Mouse (Mus musculus) gastrocnemius, postnatal 25 days (tissue): Measurements from ENCODE around the gene Hoxa10. TPM values are rescaled to one million over a fixed set of nuclear protein-coding genes. Genes with fewer than 3 reads are reported as not detected.

Source experiments
- DNase-seq: peaks from one replicate; pipeline ENCODE4 v3.0.0; 2022
- long read RNA-seq, 2 experiments: library from polyadenylated mRNA; stranded (forward); transcript quantifications; one replicate each; pipeline ENCODE4 v2.0.0; 2021
- total RNA-seq, 2 experiments: library from RNA; stranded (reverse); gene quantifications; 1 replicate in 1 of 2; 2 replicates in 1 of 2; pipeline ENCODE4 v1.2.3; 2021

The Hoxa10 gene
- total RNA-seq = 10 to 100 TPM; 14.8 to 18.4 TPM
- long read RNA-seq, experiment 1, transcript Hoxa10-201 (2 exons, 1,436 nt) = major isoform, 11 of 22 reads
- long read RNA-seq, experiment 1, transcript Hoxa10-202 (2 exons, 2,565 nt) = minor isoform, 6 of 22 reads
- long read RNA-seq, experiment 1, partial matches to known transcripts = 0 of 22 reads
- long read RNA-seq, experiment 1, other reads (novel, unspliced or antisense) = 4 of 22 reads
- long read RNA-seq, experiment 2, transcript Hoxa10-202 (2 exons, 2,565 nt) = major isoform, 15 of 31 reads
- long read RNA-seq, experiment 2, transcript Hoxa10-201 (2 exons, 1,436 nt) = minor isoform, 6 of 31 reads
- long read RNA-seq, experiment 2, partial matches to known transcripts = 0 of 31 reads
- long read RNA-seq, experiment 2, other reads (novel, unspliced or antisense) = 9 of 31 reads

GRCm38 (mm10) chr6:52240389-52241000 is at the start of gene Hoxa10:
Gene Hoxa10 (minus strand): TSS chr6:52240854.
- peak; percentile 86 for DNase-seq

GRCm38 (mm10) chr6:52290186-52290585 is 49.5 kb upstream of the Hoxa10 start:
- no peak for DNase-seq

- DNase-seq = no peak
Observed at GRCm38 (mm10) chr6:52283896-52284295, 43.2 kb upstream of the Hoxa10 start.

GRCm38 (mm10) chr6:52281084-52281483 is 40.4 kb upstream of the Hoxa10 start:
- no peak for DNase-seq

GRCm38 (mm10) chr6:52276920-52277319 is 36.3 kb upstream of the Hoxa10 start:
- DNase-seq = no peak

GRCm38 (mm10) chr6:52276382-52276781 is 35.7 kb upstream of the Hoxa10 start:
- DNase-seq = no peak

GRCm38 (mm10) chr6:52275563-52276280 is 35.1 kb upstream of the Hoxa10 start:
- DNase-seq = no peak

- DNase-seq = no peak
Observed at GRCm38 (mm10) chr6:52274576-52274975, 33.9 kb upstream of the Hoxa10 start.

GRCm38 (mm10) chr6:52273656-52274280 is 33.1 kb upstream of the Hoxa10 start:
- DNase-seq = no peak

GRCm38 (mm10) chr6:52272766-52273655 is 32.4 kb upstream of the Hoxa10 start:
- no peak for DNase-seq

- DNase-seq = no peak
Observed at GRCm38 (mm10) chr6:52270494-52271480, 30.1 kb upstream of the Hoxa10 start.

GRCm38 (mm10) chr6:52268756-52269155 is 28.1 kb upstream of the Hoxa10 start:
- no peak for DNase-seq

- DNase-seq = no peak
Observed at GRCm38 (mm10) chr6:52268341-52268740, 27.7 kb upstream of the Hoxa10 start.

- DNase-seq = no peak
Observed at GRCm38 (mm10) chr6:52267691-52268090, 27.0 kb upstream of the Hoxa10 start.

GRCm38 (mm10) chr6:52267221-52267620 is 26.6 kb upstream of the Hoxa10 start:
- DNase-seq = no peak

- DNase-seq = no peak
Observed at GRCm38 (mm10) chr6:52266666-52266985, 26.0 kb upstream of the Hoxa10 start.

GRCm38 (mm10) chr6:52265913-52266665 is 25.4 kb upstream of the Hoxa10 start:
- no peak for DNase-seq

GRCm38 (mm10) chr6:52265306-52265912 is 24.8 kb upstream of the Hoxa10 start:
- no peak for DNase-seq
